Mouse (Mus musculus) natural killer cell, adult 2 months (primary cell): ENCODE data around the gene Zfp638.

Experiments
- DNase-seq, 2 experiments: peaks; one replicate each; pipeline ENCODE4 v3.0.0; 2022; ENCODE audit warnings: low spot score in 2 of 2

Gene Zfp638

GRCm38 (mm10) chr6:83890281-83891015 is 23.5 kb downstream of the Zfp638 start:
- DNase-seq = no peak

GRCm38 (mm10) chr6:83891251-83891650 is 24.3 kb downstream of the Zfp638 start:
- DNase-seq = no peak

DNA sequence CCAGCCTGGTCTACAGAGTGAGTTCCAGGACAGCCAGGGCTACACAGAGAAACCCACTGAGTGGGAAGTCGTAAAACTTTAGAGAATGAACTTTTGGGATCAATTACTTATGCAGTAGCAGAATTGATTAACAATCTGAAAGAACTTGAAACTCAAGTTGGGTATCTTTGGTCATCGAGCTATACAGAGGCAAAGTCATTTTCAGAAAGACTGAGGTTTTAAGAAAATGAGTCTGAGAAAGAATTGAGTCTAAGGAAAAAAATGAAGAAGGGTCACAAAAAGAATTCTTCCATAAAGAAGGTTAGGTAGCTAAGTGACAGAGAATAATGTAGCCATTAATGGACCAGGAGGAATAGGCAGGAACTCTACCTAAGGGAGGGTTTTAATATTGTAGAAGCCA is 24.8 kb downstream of the Zfp638 start:
- DNase-seq = no peak

- no peak for DNase-seq
Observed at GRCm38 (mm10) chr6:83893086-83893485, 26.2 kb downstream of the Zfp638 start.

DNA sequence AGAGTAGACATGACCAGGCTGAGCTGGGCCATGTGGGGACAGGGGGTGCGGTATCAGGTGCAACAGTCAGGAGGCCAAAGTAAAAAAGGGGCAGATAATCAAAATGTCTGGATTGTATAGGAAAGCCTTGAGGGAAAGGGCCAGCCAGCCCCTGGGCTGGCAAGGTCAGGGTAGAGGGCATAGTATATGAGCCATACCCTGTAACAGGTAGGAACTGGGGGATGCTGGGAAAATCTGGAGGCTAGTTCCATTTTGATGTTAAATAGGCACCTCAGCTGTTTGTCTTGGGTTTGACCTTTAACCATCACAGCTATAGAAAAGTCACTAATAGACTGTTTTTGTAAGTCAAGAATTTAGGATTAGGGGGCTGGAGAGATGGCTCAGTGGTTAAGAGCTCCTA is 26.7 kb downstream of the Zfp638 start:
- DNase-seq = no peak

GRCm38 (mm10) chr6:83899142-83899541 is 32.2 kb downstream of the Zfp638 start:
- DNase-seq = no peak

GRCm38 (mm10) chr6:83905276-83905675 is 38.4 kb downstream of the Zfp638 start:
- DNase-seq = no peak

DNA sequence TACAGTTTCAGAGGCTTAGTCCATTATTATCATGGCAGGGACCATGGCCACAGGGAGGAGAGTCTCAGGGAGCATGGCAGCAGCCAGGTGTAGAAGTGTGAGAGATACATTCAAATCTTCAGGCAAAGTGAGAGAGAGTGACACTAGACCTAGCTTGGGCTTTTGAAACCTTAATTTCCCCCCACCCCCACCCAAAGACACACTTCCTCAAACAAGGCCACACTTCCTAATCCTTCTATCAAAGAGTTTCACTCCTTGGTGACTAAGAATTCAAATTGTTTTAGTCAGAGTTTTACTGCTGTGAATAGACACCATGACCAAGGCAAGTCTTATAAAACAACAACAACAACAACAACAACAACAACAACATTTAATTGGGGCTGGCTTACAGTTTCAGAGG is 39.8 kb downstream of the Zfp638 start:
- DNase-seq = no peak

GRCm38 (mm10) chr6:83908386-83908785 is 41.5 kb downstream of the Zfp638 start:
- DNase-seq = no peak

- no peak for DNase-seq
Observed at GRCm38 (mm10) chr6:83913710-83914109, 46.8 kb downstream of the Zfp638 start.

DNA sequence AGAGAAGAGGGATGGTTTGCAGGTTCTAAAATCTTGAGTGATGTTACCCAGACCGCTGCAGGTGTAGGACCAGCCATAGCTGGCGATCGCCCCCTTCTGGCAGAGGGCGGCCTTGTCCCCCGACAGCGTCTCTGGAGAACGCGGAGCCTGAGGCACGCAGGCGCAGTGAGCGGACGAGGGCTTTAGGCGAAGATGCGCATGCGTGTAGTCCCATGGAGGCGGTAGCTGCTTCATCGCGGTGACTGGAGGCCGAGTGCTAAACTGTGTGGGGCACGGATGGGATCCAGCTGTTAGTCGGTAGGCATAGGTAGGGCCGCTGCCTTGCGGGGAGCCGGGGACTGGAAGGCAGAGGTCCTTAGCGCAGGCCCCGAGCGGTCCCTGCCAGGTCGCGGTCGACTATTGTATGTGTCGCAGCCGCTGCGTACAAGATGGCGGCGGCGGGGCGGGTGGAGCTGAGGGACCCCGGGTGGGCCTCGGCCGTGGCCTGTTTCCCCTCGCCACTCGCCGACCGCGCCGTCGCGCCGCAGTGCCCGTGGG is 47.3 kb downstream of the Zfp638 start:
- peak; percentile 97 to 99 for DNase-seq

GRCm38 (mm10) chr6:83914720-83915271 is 47.9 kb downstream of the Zfp638 start:
- DNase-seq = no peak

GRCm38 (mm10) chr6:83927418-83927817 is 60.5 kb downstream of the Zfp638 start:
- peak in 1 of 2 experiments; percentile 25 for DNase-seq

GRCm38 (mm10) chr6:83928225-83928624 is 61.3 kb downstream of the Zfp638 start:
- DNase-seq = no peak

- DNase-seq = no peak
Observed at GRCm38 (mm10) chr6:83939492-83939891, 72.6 kb downstream of the Zfp638 start.

DNA sequence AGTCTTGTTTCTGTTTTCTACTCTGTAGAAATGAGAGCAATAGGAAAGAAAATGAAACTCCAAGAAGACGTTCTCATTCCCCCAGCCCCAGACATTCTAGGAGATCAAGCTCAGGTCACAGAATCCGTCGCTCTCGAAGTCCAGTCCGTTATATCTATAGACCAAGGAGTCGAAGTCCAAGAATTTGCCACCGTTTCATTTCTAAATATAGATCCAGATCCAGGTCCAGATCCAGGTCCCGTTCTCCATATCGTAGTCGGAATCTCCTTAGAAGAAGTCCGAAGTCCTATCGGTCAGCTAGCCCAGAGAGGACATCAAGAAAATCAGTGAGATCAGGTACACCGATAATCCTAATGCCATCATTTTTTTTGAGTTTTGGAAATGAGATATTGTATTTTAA is 75.9 kb downstream of the Zfp638 start:
- no peak for DNase-seq

- no peak for DNase-seq
Observed at GRCm38 (mm10) chr6:83953603-83954002, 86.7 kb downstream of the Zfp638 start.

- DNase-seq = no peak
Observed at GRCm38 (mm10) chr6:83987642-83988041, 120.7 kb downstream of the Zfp638 start.

GRCm38 (mm10) chr6:84002716-84003115 is 135.8 kb downstream of the Zfp638 start:
- no peak for DNase-seq

DNA sequence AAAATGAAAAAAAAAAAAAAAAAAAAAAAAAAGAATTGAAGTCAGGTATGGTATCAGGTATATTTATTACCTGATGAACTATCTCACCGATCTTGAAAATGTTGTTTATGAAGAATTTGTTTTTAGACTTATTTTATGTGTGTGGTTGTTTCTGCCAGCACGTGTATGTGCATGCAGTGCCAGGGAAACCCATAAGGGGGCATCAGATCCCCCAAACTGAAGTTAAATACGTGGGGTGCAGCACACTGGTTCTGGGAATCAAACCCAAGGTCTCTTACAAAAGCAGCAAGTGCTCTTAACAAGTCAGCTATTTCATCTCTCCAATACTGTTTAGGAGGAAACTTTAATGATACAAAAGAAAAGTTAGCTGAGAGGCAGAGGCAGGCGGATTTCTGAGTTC is 137.4 kb downstream of the Zfp638 start:
- no peak for DNase-seq

GRCm38 (mm10) chr6:84008363-84009171 is 141.7 kb downstream of the Zfp638 start, which contains the start of gene Dysf:
Gene Dysf, plus strand, starts transcription at chr6:84008590.
- no peak for DNase-seq

DNA sequence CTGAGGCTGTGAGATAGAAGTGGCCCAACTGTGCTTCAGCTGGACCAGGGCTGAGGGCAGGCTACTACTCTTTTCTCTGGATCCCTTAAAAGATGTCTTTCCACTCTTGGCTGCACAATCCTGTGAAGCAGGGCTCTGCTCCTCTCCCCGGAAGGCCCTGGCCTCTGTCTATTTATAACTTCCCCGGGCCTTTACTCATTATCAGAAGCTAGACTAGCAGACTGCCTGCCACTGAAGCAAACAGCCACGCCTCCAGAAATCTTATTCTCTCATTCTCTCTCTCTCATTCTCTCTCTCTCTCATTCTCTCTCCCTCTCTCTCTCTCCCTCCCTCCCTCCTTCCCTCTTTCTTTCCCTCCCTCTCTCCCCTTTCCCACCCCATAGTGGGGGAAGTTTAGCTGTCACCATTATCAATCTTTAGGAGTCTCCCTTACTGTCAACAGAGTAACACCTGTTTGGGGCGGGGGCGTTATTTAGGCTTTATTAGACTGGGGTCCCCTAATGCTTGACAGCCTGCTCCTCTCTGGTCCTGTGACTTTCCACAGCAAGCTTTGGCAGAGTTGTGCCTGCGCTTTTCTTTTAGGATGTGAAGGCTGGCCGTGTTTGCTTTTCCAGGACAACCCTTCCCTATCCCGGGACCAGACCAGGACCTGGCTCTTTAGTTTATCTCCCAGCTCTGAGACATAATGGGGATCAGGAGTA is 142.4 kb downstream of the Zfp638 start:
- no peak for DNase-seq
